Mouse (Mus musculus): ENCODE results near the gene Trim72. TPM values are rescaled to one million over a fixed set of nuclear protein-coding genes. Genes with fewer than 3 reads are reported as not detected.

Trim72 gene
- polyA plus RNA-seq, 1 experiment = 468 TPM

GRCm38 (mm10) chr7:128049254-128049653 lies 45.5 kb downstream of the Trim72 start:
- Histone ChIP-seq H3K79me2 (ENCODE audit: control insufficient read depth, insufficient read depth) (no peaks in the 10 kb centered on the region), H3K4me3 (no peak overlapping the region)
- no peak for TF ChIP-seq REST (IDR thresholded peaks at IDR 0.05; ENCODE audit: insufficient read depth, insufficient read length)
- no peak for TF ChIP-seq POLR2A (IDR thresholded peaks at IDR 0.05; ENCODE audit: insufficient read length, low read depth)
- TF ChIP-seq MYOD1 (IDR thresholded peaks at IDR 0.05; ENCODE audit: control insufficient read depth in 1 of 3, insufficient read length in 2 of 3, low read depth in 2 of 3) = no peak
- no peak for TF ChIP-seq USF1 (IDR thresholded peaks at IDR 0.05; ENCODE audit: low read depth)
- TF ChIP-seq SRF (IDR thresholded peaks at IDR 0.05; ENCODE audit: control insufficient read depth, insufficient read length, low read depth) = no peak
- no peak for TF ChIP-seq TCF12 (IDR thresholded peaks at IDR 0.05; ENCODE audit: insufficient read depth, poor library complexity, severe bottlenecking)
- no peak for TF ChIP-seq MAX (IDR thresholded peaks at IDR 0.05; ENCODE audit: low read depth)
- no peak for TF ChIP-seq MYOG (IDR thresholded peaks at IDR 0.05; ENCODE audit: control insufficient read depth in 1 of 3, insufficient read depth in 1 of 3, insufficient read length in 2 of 3, low read depth in 2 of 3)
- no peak for TF ChIP-seq TCF3 (IDR thresholded peaks at IDR 0.05; ENCODE audit: insufficient read length, low read depth)
- no peak for TF ChIP-seq POLR2AphosphoS2 (IDR thresholded peaks at IDR 0.05; ENCODE audit: insufficient read length, low read depth)
- no peak for TF ChIP-seq E2F4 (IDR thresholded peaks at IDR 0.05; ENCODE audit: insufficient read depth)
- TF ChIP-seq CEBPB (IDR thresholded peaks at IDR 0.05; ENCODE audit: insufficient read depth, poor library complexity, severe bottlenecking) = no peak

GRCm38 (mm10) chr7:128050739-128051138 lies 47.0 kb downstream of the Trim72 start:
- Histone ChIP-seq H3K36me3 (ENCODE audit: control insufficient read depth, insufficient read depth) (no peaks in the 10 kb centered on the region), H3K79me2 (ENCODE audit: control insufficient read depth, insufficient read depth) (no peaks in the 10 kb centered on the region), H3K4me2 (ENCODE audit: low read depth) (peak overlapping the region; percentile 6), H3ac (ENCODE audit: control insufficient read depth, insufficient read length) (no peak overlapping the region), H3K27me3 (ENCODE audit: control insufficient read depth, insufficient read depth, insufficient read length) (no peaks in the 10 kb centered on the region), H3K4me3 (no peak overlapping the region)
- TF ChIP-seq USF1 (IDR thresholded peaks at IDR 0.05; ENCODE audit: low read depth) (no peak), E2F4 (IDR thresholded peaks at IDR 0.05; ENCODE audit: insufficient read depth) (no peak), TCF3 (IDR thresholded peaks at IDR 0.05; ENCODE audit: insufficient read length, low read depth) (no peak), SRF (IDR thresholded peaks at IDR 0.05; ENCODE audit: control insufficient read depth, insufficient read length, low read depth) (no peak), POLR2AphosphoS2 (IDR thresholded peaks at IDR 0.05; ENCODE audit: insufficient read length, low read depth) (no peak), POLR2A (IDR thresholded peaks at IDR 0.05; ENCODE audit: insufficient read length, low read depth) (no peak), MAX (IDR thresholded peaks at IDR 0.05; ENCODE audit: low read depth) (no peak), REST (IDR thresholded peaks at IDR 0.05; ENCODE audit: insufficient read depth, insufficient read length) (no peak), TCF12 (IDR thresholded peaks at IDR 0.05; ENCODE audit: insufficient read depth, poor library complexity, severe bottlenecking) (no peak), MYOG (IDR thresholded peaks at IDR 0.05; ENCODE audit: control insufficient read depth in 1 of 3, insufficient read depth in 1 of 3, insufficient read length in 2 of 3, low read depth in 2 of 3) (peak in 2 of 3 experiments; percentile 54 to 71), MYOD1 (IDR thresholded peaks at IDR 0.05; ENCODE audit: control insufficient read depth in 1 of 3, insufficient read length in 2 of 3, low read depth in 2 of 3) (peak in 2 of 3 experiments; percentile 50 to 84), CEBPB (IDR thresholded peaks at IDR 0.05; ENCODE audit: insufficient read depth, poor library complexity, severe bottlenecking) (no peak)

More at GRCm38 (mm10) chr7:128049254-128049653, 45.5 kb downstream of the Trim72 start:
- Histone ChIP-seq H3K4me2 (ENCODE audit: low read depth) (no peak overlapping the region), H3K27me3 (ENCODE audit: control insufficient read depth, insufficient read depth, insufficient read length) (no peaks in the 10 kb centered on the region), H3ac (ENCODE audit: control insufficient read depth, insufficient read length) (no peak overlapping the region), H3K36me3 (ENCODE audit: control insufficient read depth, insufficient read depth) (no peaks in the 10 kb centered on the region)

- no peak overlapping the region for H3K4me3 ChIP-seq
- H3K36me3 ChIP-seq (ENCODE audit: control insufficient read depth, insufficient read depth) = no peaks in the 10 kb centered on the region
- H3K79me2 ChIP-seq (ENCODE audit: control insufficient read depth, insufficient read depth) = no peaks in the 10 kb centered on the region
- no peak overlapping the region for H3ac ChIP-seq (ENCODE audit: control insufficient read depth, insufficient read length)
- no peaks in the 10 kb centered on the region for H3K27me3 ChIP-seq (ENCODE audit: control insufficient read depth, insufficient read depth, insufficient read length)
- no peak for TF ChIP-seq MAX (IDR thresholded peaks at IDR 0.05; ENCODE audit: low read depth)
- TF ChIP-seq SRF (IDR thresholded peaks at IDR 0.05; ENCODE audit: control insufficient read depth, insufficient read length, low read depth) = no peak
- no peak for TF ChIP-seq USF1 (IDR thresholded peaks at IDR 0.05; ENCODE audit: low read depth)
- TF ChIP-seq MYOG (IDR thresholded peaks at IDR 0.05; ENCODE audit: control insufficient read depth in 1 of 3, insufficient read depth in 1 of 3, insufficient read length in 2 of 3, low read depth in 2 of 3) = no peak
- TF ChIP-seq POLR2AphosphoS2 (IDR thresholded peaks at IDR 0.05; ENCODE audit: insufficient read length, low read depth) = no peak
- no peak for TF ChIP-seq MYOD1 (IDR thresholded peaks at IDR 0.05; ENCODE audit: control insufficient read depth in 1 of 3, insufficient read length in 2 of 3, low read depth in 2 of 3)
- TF ChIP-seq POLR2A (IDR thresholded peaks at IDR 0.05; ENCODE audit: insufficient read length, low read depth) = no peak
- TF ChIP-seq CEBPB (IDR thresholded peaks at IDR 0.05; ENCODE audit: insufficient read depth, poor library complexity, severe bottlenecking) = no peak
- no peak for TF ChIP-seq E2F4 (IDR thresholded peaks at IDR 0.05; ENCODE audit: insufficient read depth)
- TF ChIP-seq TCF12 (IDR thresholded peaks at IDR 0.05; ENCODE audit: insufficient read depth, poor library complexity, severe bottlenecking) = no peak
- TF ChIP-seq REST (IDR thresholded peaks at IDR 0.05; ENCODE audit: insufficient read depth, insufficient read length) = no peak
- TF ChIP-seq TCF3 (IDR thresholded peaks at IDR 0.05; ENCODE audit: insufficient read length, low read depth) = no peak
- H3K4me2 ChIP-seq (ENCODE audit: low read depth) = no peak overlapping the region
Measured at GRCm38 (mm10) chr7:128053061-128053460, 49.3 kb downstream of the Trim72 start.

DNA sequence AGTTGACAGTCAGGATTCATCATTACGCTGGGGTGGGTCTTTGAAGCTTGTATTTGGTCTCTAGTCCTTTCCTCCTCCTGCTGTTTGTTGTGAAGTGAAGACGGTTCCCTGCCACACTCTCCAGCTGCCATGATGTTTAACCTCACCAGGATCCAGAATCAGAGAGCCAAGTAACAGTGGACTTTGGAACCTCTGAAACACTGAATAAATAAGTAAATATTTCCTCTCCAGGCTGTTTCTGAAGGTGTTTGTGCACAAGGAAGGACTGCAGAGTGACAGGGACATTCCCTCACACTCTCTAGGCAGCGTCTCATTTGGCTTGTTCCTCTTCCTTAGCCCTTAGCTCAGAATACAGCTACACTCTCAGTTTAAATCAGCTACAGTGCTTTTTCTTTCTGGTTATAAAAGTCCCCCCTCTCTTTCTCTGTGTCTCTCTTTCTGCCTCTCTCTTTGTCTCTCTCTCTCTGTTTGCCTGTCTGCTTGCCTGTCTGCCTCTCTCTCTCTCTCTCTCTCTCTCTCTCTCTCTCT lies 53.2 kb downstream of the Trim72 start:
- no peaks in the 10 kb centered on the region for H3K27me3 ChIP-seq (ENCODE audit: control insufficient read depth, insufficient read depth, insufficient read length)
- no peak overlapping the region for H3K4me2 ChIP-seq (ENCODE audit: low read depth)
- H3K36me3 ChIP-seq (ENCODE audit: control insufficient read depth, insufficient read depth) = no peaks in the 10 kb centered on the region
- no peak overlapping the region for H3ac ChIP-seq (ENCODE audit: control insufficient read depth, insufficient read length)
- no peak overlapping the region for H3K4me3 ChIP-seq
- H3K79me2 ChIP-seq (ENCODE audit: control insufficient read depth, insufficient read depth) = no peaks in the 10 kb centered on the region
- TF ChIP-seq E2F4 (IDR thresholded peaks at IDR 0.05; ENCODE audit: insufficient read depth) (no peak), MYOG (IDR thresholded peaks at IDR 0.05; ENCODE audit: control insufficient read depth in 1 of 3, insufficient read depth in 1 of 3, insufficient read length in 2 of 3, low read depth in 2 of 3) (no peak), TCF12 (IDR thresholded peaks at IDR 0.05; ENCODE audit: insufficient read depth, poor library complexity, severe bottlenecking) (no peak), TCF3 (IDR thresholded peaks at IDR 0.05; ENCODE audit: insufficient read length, low read depth) (no peak), USF1 (IDR thresholded peaks at IDR 0.05; ENCODE audit: low read depth) (no peak), MYOD1 (IDR thresholded peaks at IDR 0.05; ENCODE audit: control insufficient read depth in 1 of 3, insufficient read length in 2 of 3, low read depth in 2 of 3) (no peak), POLR2AphosphoS2 (IDR thresholded peaks at IDR 0.05; ENCODE audit: insufficient read length, low read depth) (no peak)
